Mouse (Mus musculus) common myeloid progenitor, adult 5-6 weeks (primary cell): ENCODE results near the gene 4930524J08Rik. TPM values are rescaled to one million over a fixed set of nuclear protein-coding genes. Genes with fewer than 3 reads are reported as not detected.
A peak's percentile ranks its signal among the peaks of the same experiment; 100 is the strongest.

ENCODE experiments used
- ATAC-seq: replicated peaks from 2 replicates; pipeline ENCODE4 v1.8.0; 2016; ENCODE audit warnings: low read depth, mild to moderate bottlenecking, moderate TSS enrichment, inconsistent platforms; ENCODE audit not compliant: poor library complexity, severe bottlenecking
- total RNA-seq: library from RNA; stranded (forward); fragments of 200-1000, 187-1606 nt; gene quantifications from 2 replicates; pipeline ENCODE4 v1.2.3, GENCODE M21; 2017

Gene 4930524J08Rik
- total RNA-seq, 1 experiment from 2014 or later, result 1.4 TPM

GRCm38 (mm10) chr5:100000500-100000899 is 21.6 kb downstream of the 4930524J08Rik start:
- ATAC-seq, result no peak

- ATAC-seq, result no peak
Observed at GRCm38 (mm10) chr5:100003895-100004294, 25.0 kb downstream of the 4930524J08Rik start.

DNA sequence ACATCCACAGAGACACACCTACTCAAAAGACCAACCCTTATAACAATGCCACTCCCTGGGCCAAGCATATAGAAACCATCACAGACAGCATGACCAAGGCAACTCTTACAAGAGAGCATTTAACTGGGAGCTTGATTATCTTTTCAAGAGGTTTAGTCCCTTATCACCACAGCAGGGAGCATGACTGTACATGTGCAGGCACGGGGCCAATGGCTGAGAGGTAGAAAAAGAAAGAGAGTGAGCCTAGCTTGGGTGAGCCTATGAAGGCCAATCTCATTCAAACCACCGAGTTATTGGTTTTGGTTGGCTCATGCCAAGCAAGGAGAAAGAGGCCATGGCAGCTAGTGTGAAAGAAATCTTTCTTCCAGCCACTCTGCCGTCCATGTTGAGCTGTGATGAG is 26.6 kb downstream of the 4930524J08Rik start:
- peak; percentile 45 for ATAC-seq

DNA sequence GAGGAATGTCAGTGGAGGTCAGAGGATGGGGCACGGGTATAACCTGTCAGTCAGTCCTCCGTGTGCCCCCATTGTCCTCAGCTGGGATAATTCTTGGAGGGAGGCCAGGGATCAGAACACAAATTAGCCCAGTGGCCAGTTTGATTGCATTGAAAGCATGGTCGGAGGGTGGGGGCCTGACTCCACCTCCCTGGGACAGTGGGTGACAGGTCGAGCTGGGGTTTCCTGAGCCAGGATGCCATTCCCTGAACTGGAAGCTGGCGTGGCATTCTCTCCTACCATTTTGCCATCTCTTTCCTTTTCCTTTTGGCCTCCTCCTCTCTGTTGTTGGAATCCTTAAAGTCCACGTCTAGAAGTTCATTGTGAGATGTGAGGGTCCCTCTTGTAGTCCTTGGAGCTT is 27.0 kb downstream of the 4930524J08Rik start:
- ATAC-seq, result no peak

DNA sequence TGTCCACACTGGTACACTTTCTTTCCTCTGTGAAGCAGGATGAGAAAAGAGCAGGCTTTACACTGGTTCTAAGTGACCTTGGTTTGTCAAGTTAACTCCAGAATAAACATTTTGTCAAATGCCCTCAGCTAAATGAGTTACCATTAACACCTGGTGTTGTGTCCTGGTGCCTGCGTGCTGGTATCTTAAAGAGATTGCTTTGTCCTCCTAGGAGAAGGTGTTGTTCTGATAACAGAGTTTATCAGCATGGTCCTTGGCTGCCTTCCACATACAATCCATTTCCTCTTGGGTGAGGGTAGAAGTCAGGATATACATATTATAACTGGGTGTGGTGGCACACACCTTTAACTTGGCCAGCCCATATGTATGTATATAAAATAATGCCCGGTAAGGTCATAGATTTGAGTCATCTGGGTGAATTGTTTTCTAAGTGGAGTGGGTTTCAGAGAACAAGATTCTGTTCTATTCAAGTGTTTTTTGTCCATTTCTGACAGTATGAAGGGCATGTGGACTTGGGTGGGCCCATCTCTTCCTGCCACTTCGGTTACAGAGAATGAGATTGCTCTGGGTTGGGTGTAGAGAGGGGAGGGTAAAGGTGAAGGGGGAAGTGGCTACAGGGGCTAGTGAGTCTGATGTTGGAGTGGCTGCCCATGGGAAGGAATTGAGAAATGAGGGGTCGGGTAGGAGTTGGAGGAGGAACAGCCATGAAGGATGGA is 27.6 kb downstream of the 4930524J08Rik start:
- ATAC-seq, result no peak

- peak; percentile 57; the same call in 1 of the 2 replicates for ATAC-seq
Observed at GRCm38 (mm10) chr5:100007040-100007375, 28.1 kb downstream of the 4930524J08Rik start.

GRCm38 (mm10) chr5:100008485-100008884 is 29.6 kb downstream of the 4930524J08Rik start:
- ATAC-seq, result no peak

GRCm38 (mm10) chr5:100012599-100012998 is 33.7 kb downstream of the 4930524J08Rik start:
- ATAC-seq, result no peak

GRCm38 (mm10) chr5:100020089-100020488 is 41.2 kb downstream of the 4930524J08Rik start:
- ATAC-seq, result no peak

GRCm38 (mm10) chr5:100024403-100024802 is 45.5 kb downstream of the 4930524J08Rik start:
- no peak for ATAC-seq

- ATAC-seq, result no peak
Observed at GRCm38 (mm10) chr5:100024868-100025267, 46.0 kb downstream of the 4930524J08Rik start.

Other genes with a start within 250 kb of the 4930524J08Rik start
- 2.4 and 12.6 TPM in 2 replicates for gene Rasgef1b, start 250.0 kb upstream of the 4930524J08Rik start, total RNA-seq
- not detected in 2 replicates for gene Vamp9, start 72.8 kb upstream of the 4930524J08Rik start, total RNA-seq
- gene Hnrnpd, start 123 bp upstream of the 4930524J08Rik start, total RNA-seq, result 181 and 264 TPM in 2 replicates
- gene Hnrnpdl, start 60.6 kb downstream of the 4930524J08Rik start, total RNA-seq, result 461 and 481 TPM in 2 replicates
- gene Enoph1, start 60.9 kb downstream of the 4930524J08Rik start, total RNA-seq, result 37.4 and 39.7 TPM in 2 replicates
- gene Tmem150c, start 180.7 kb downstream of the 4930524J08Rik start, total RNA-seq, result not detected in 2 replicates